Mouse (Mus musculus): ENCODE results near the gene Rbfox1.
A peak's percentile ranks its signal among the peaks of the same experiment; 100 is the strongest.

Gene Rbfox1

GRCm38 (mm10) chr16:7094181-7094749, 1209.1 kb downstream of the Rbfox1 start:
- DNase-seq = no peak

GRCm38 (mm10) chr16:7097071-7097470, 1211.9 kb downstream of the Rbfox1 start:
- no peak for DNase-seq

- DNase-seq = no peak
Observed at GRCm38 (mm10) chr16:7097951-7098710, 1213.0 kb downstream of the Rbfox1 start.

GRCm38 (mm10) chr16:7099506-7100300, 1214.5 kb downstream of the Rbfox1 start:
- DNase-seq = peak in 1 of 2 experiments; percentile 27

GRCm38 (mm10) chr16:7102486-7102885, 1217.3 kb downstream of the Rbfox1 start:
- DNase-seq = no peak

- no peak for DNase-seq
Observed at GRCm38 (mm10) chr16:7103301-7103700, 1218.1 kb downstream of the Rbfox1 start.

GRCm38 (mm10) chr16:7106450-7107015, 1221.4 kb downstream of the Rbfox1 start:
- no peak for DNase-seq

GRCm38 (mm10) chr16:7115945-7116344, 1230.8 kb downstream of the Rbfox1 start:
- DNase-seq = no peak

GRCm38 (mm10) chr16:7129591-7129990, 1244.4 kb downstream of the Rbfox1 start:
- DNase-seq = no peak

GRCm38 (mm10) chr16:7132434-7132833, 1247.3 kb downstream of the Rbfox1 start:
- DNase-seq = no peak

- peak; percentile 58 to 59 for DNase-seq
Observed at GRCm38 (mm10) chr16:7136971-7137370, 1251.8 kb downstream of the Rbfox1 start.

GRCm38 (mm10) chr16:7139480-7139879, 1254.3 kb downstream of the Rbfox1 start:
- no peak for DNase-seq

GRCm38 (mm10) chr16:7140909-7141308, 1255.8 kb downstream of the Rbfox1 start:
- no peak for DNase-seq

GRCm38 (mm10) chr16:7145505-7145904, 1260.3 kb downstream of the Rbfox1 start:
- DNase-seq = no peak

- DNase-seq = peak; percentile 12 to 28
Observed at GRCm38 (mm10) chr16:7146454-7146853, 1261.3 kb downstream of the Rbfox1 start.

GRCm38 (mm10) chr16:7147884-7148283, 1262.7 kb downstream of the Rbfox1 start:
- DNase-seq = no peak

GRCm38 (mm10) chr16:7149106-7149899, 1264.1 kb downstream of the Rbfox1 start:
- peak; percentile 49 to 63 for DNase-seq

GRCm38 (mm10) chr16:7150201-7150791, 1265.1 kb downstream of the Rbfox1 start:
- DNase-seq = peak; percentile 69 to 82

- DNase-seq = no peak
Observed at GRCm38 (mm10) chr16:7152401-7152800, 1267.2 kb downstream of the Rbfox1 start.

- no peak for DNase-seq
Observed at GRCm38 (mm10) chr16:7154671-7155070, 1269.5 kb downstream of the Rbfox1 start.

GRCm38 (mm10) chr16:7158856-7159826, 1274.0 kb downstream of the Rbfox1 start:
- DNase-seq = no peak
